Mouse (Mus musculus): ENCODE results near the gene Map1s. TPM values are rescaled to one million over a fixed set of nuclear protein-coding genes. Genes with fewer than 3 reads are reported as not detected.

Map1s gene
- total RNA-seq, 2 experiments from 2014 or later = 31.0 to 32.3 TPM

DNA sequence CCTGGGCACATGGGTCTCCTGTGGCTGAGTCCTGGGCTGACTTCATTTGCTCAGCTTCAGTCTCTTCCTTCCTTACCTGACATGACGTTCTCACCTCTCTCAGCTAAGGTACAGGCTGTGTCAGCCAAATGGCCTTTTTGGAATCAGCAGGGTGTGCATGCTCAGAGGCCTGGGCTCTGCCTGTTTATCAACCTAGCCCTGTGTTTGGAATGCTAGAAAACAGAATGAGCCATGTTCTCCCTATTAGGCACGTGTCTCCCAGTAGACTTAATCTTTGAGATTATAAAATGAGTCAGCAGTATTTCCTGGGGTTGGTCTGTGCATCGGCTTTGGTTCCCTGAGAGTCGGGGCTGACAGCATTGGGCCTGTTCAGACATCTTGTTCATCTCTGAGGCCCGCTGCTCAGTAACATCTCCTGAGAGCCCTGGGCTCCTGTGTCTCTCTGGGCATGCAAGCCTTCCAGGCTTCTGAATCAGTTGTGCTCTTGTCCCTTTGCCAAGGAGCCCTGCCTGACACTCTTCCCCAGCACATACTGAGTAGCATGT lies 23.1 kb downstream of the Map1s start:
- intact Hi-C loops (cut with DNase I) = no loop called here
- DNase-seq = peak; percentile 18 to 35

GRCm38 (mm10) chr8:70931731-70932130 lies 26.0 kb downstream of the Map1s start:
- intact Hi-C loops (cut with DNase I) = no loop called here
- no peak for DNase-seq

DNA sequence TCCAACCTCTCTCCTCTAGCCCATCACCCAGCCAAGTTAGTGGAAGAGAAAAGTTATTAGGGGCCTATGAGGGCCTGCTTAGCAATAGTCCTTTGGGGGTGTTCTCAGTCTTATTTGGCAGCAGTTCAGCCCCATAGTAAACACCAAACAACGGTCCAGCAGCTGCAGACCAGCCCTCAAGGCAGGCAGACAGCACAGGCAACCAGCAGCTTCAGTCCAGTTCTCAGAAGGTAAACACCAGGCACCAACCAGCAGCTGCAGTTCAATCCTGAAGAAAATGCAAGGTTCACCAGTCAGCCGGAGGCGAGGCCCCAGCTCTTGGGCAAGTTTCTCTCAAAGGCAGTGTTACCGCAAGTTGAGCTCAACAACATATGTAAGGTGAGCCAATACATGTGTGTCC lies 27.3 kb downstream of the Map1s start:
- intact Hi-C loops (cut with DNase I) = no loop called here
- DNase-seq = no peak

- DNase-seq = no peak
- intact Hi-C loops (cut with DNase I) = no loop called here
Observed at GRCm38 (mm10) chr8:70934786-70935185, 29.1 kb downstream of the Map1s start.

GRCm38 (mm10) chr8:70937200-70937599 lies 31.5 kb downstream of the Map1s start:
- no peak for DNase-seq
- intact Hi-C loops (cut with DNase I) = no loop called here

GRCm38 (mm10) chr8:70941478-70941877 lies 35.7 kb downstream of the Map1s start:
- intact Hi-C loops (cut with DNase I) = no loop called here
- no peak for DNase-seq

DNA sequence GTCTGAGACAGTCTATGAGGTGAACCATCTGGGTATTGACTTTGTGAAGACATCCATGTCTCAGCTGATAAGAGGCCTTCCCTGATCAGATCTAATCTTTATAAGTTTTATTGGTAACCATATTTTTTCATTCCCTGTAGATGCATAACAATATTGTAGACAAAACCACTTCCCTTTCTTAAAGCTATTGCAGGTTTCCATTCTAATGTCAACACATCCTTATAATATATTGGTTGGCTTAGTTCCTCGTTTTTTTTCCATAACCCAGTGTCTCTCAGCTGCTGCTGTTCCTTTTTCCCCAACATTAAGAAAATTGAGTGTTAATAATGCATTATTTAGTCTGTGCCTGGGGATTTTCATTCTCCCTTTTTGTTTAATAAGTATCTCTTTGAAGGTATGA lies 37.5 kb downstream of the Map1s start:
- DNase-seq = no peak
- intact Hi-C loops (cut with DNase I) = no loop called here

- intact Hi-C loops (cut with DNase I) = no loop called here
- DNase-seq = no peak
Observed at GRCm38 (mm10) chr8:70949847-70950246, 44.1 kb downstream of the Map1s start.

GRCm38 (mm10) chr8:70960703-70961472 lies 55.2 kb downstream of the Map1s start:
- DNase-seq = no peak
- intact Hi-C loops (cut with DNase I) = no loop called here

DNA sequence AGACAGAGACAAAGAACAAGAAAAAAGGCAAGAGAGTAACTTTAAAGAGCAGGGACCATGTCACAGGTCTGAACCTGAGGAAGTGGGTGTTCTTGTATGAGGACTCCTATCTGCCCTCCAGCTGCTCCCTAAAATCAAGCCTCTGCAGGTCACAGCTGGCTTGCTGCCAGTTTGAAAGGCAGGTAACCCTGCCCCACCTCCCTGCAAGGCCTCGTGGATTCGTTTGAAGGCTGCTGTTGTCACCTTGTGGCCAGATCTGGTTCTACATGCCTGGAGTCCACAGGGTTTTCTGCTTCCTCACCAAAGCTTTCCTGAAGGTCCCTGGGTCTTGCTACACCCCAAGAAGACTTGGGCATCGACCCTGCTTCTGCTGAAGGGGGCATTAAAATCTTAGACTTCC lies 58.4 kb downstream of the Map1s start:
- intact Hi-C loops (cut with DNase I) = loop anchor here (1.0 kb wide), 1 partner anchor 66 kb away; no protein-coding TSS in a partner anchor
- peak; percentile 29 to 43 for DNase-seq

DNA sequence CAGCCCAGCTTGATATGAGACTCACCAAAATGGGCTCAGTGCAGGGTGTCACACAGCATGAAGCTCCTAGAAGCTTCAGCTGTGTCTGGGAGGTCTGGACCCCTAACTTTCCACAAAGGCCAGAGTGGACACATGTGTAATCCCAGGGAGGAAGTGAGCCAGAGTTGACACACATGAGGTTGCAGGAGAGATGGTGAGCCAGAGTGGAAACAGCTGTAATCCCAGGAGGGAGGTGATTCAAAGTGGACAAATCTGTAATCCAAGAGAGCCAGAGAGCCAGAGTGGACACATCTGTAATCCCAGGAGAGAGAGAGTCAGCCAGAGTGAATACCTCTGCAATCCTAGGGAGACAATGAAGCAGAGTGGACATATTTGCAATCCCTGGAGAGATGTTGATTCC lies 59.1 kb downstream of the Map1s start:
- intact Hi-C loops (cut with DNase I) = loop anchor here (1.0 kb wide), 1 partner anchor 67 kb away; no protein-coding TSS in a partner anchor
- DNase-seq = peak; percentile 2 to 5

Small RNA genes within 50 kb of the gene (microRNA-seq; reads per million reads assigned to microRNA genes)
- gene Mir1969 = 1.4 to 1.9 reads per million in 2 experiments
- gene Mir7067 = 1.7 to 2.8 reads per million in 2 experiments

Other genes starting within 250 kb of the Map1s start
- 10 to 100 TPM; 39.6 to 42.9 TPM for gene Pgpep1, start 245.5 kb upstream of the Map1s start, total RNA-seq (2021)
- 10 to 100 TPM; 82.8 to 94.1 TPM for gene Lsm4, start 232.7 kb upstream of the Map1s start, total RNA-seq (2021)
- 100 to 1,000 TPM; 178 to 214 TPM for gene Jund, start 207.0 kb upstream of the Map1s start, total RNA-seq (2021)
- under 1 TPM in 1 of 2 experiments, not detected in 1; 0.07 TPM for gene Iqcn, start 202.5 kb upstream of the Map1s start, total RNA-seq (2021)
- not detected for gene Gm3336, start 187.4 kb upstream of the Map1s start, total RNA-seq (2021)
- 1 to 10 TPM; 2.0 to 4.0 TPM for gene Pde4c, start 182.2 kb upstream of the Map1s start, total RNA-seq (2021)
- 10 to 100 TPM; 37.3 to 38.9 TPM for gene Rab3a, start 151.3 kb upstream of the Map1s start, total RNA-seq (2021)
- 10 to 100 TPM; 32.0 to 39.7 TPM for gene Mpv17l2, start 145.0 kb upstream of the Map1s start, total RNA-seq (2021)
- 10 to 100 TPM; 37.1 to 40.2 TPM for gene Pik3r2, start 129.2 kb upstream of the Map1s start, total RNA-seq (2021)
- gene Mast3, start 100.9 kb upstream of the Map1s start, total RNA-seq (2021) = 1 to 10 TPM; 7.9 to 9.3 TPM
- under 1 TPM in 1 of 2 experiments, not detected in 1; 0.53 TPM for gene Il12rb1, start 97.5 kb upstream of the Map1s start, total RNA-seq (2021)
- gene Arrdc2, start 66.2 kb upstream of the Map1s start, total RNA-seq (2021) = 10 to 100 TPM in 1 of 2 experiments, 1 to 10 TPM in 1; 4.7 to 18.5 TPM
- 1 to 10 TPM; 3.1 to 3.7 TPM for gene Kcnn1, start 42.7 kb upstream of the Map1s start, total RNA-seq (2021)
- 10 to 100 TPM; 40.9 to 41.1 TPM for gene Ccdc124, start 32.0 kb upstream of the Map1s start, total RNA-seq (2021)
- gene Slc5a5, start 13.2 kb upstream of the Map1s start, total RNA-seq (2021) = under 1 TPM in 1 of 2 experiments, not detected in 1; 0.10 TPM
- gene Rpl18a, start 8.5 kb upstream of the Map1s start, total RNA-seq (2021) = 1,000 to 10,000 TPM; 1,171 to 1,193 TPM

Data from heart, postnatal 10 days (tissue).